Mouse (Mus musculus) adrenal gland, postnatal 14 days (tissue): ENCODE data around the gene Slc24a5. TPM values are rescaled to one million over a fixed set of nuclear protein-coding genes. Genes with fewer than 3 reads are reported as not detected.

ENCODE experiments used
- DNase-seq: peaks from one replicate; pipeline ENCODE4 v3.0.0; 2021; ENCODE audit warnings: mixed read lengths
- total RNA-seq: library from RNA; stranded (reverse); gene quantifications from 2 replicates; pipeline ENCODE4 v1.2.3, GENCODE M21; 2021

The Slc24a5 gene
- total RNA-seq, 1 experiment from 2014 or later: 0.19 TPM

GRCm38 (mm10) chr2:125119381-125120110, 51.6 kb downstream of the Slc24a5 start:
- no peak for DNase-seq

GRCm38 (mm10) chr2:125122288-125122623, 54.3 kb downstream of the Slc24a5 start:
- DNase-seq: no peak

- peak; percentile 69 for DNase-seq
Measured at GRCm38 (mm10) chr2:125122624-125123476, 54.9 kb downstream of the Slc24a5 start.

GRCm38 (mm10) chr2:125123477-125123852, 55.5 kb downstream of the Slc24a5 start, which contains the start of gene Myef2:
Gene Myef2, minus strand, starts transcription at chr2:125123661.
- DNase-seq: peak; percentile 90

GRCm38 (mm10) chr2:125125824-125126223, 57.9 kb downstream of the Slc24a5 start:
- DNase-seq: no peak

- DNase-seq: no peak
Measured at GRCm38 (mm10) chr2:125126792-125127191, 58.9 kb downstream of the Slc24a5 start.

GRCm38 (mm10) chr2:125134113-125134512, 66.2 kb downstream of the Slc24a5 start:
- DNase-seq: no peak

GRCm38 (mm10) chr2:125135903-125136811, 68.2 kb downstream of the Slc24a5 start, which contains the start of gene Ctxn2:
Gene Ctxn2, plus strand, starts transcription at chr2:125136692.
- peak; percentile 93 for DNase-seq

GRCm38 (mm10) chr2:125136846-125137245, 68.9 kb downstream of the Slc24a5 start:
- no peak for DNase-seq

Other genes starting within 250 kb of the Slc24a5 start
- gene Myef2, start 55.5 kb downstream of the Slc24a5 start, total RNA-seq: 37.3 and 37.7 TPM in 2 replicates
- not detected in 2 replicates for gene Ctxn2, start 68.6 kb downstream of the Slc24a5 start, total RNA-seq
- not detected in 2 replicates for gene Slc12a1, start 84.4 kb downstream of the Slc24a5 start, total RNA-seq
- 36.1 and 39.4 TPM in 2 replicates for gene Dut, start 179.1 kb downstream of the Slc24a5 start, total RNA-seq